Mouse (Mus musculus): ENCODE measurements around the gene Iyd. TPM values are rescaled to one million over a fixed set of nuclear protein-coding genes. Genes with fewer than 3 reads are reported as not detected.
"Not testable (repeated sequence)": the region's sequence is repeated elsewhere in the genome, so short reads cannot be mapped to it uniquely, and the experiment has no call there.

Iyd gene
- 0.55 and 1.3 TPM in 2 replicates for polyA plus RNA-seq (2015; fragmentation: Nextera tagmentation; extraction: Ambion mirVana)

DNA sequence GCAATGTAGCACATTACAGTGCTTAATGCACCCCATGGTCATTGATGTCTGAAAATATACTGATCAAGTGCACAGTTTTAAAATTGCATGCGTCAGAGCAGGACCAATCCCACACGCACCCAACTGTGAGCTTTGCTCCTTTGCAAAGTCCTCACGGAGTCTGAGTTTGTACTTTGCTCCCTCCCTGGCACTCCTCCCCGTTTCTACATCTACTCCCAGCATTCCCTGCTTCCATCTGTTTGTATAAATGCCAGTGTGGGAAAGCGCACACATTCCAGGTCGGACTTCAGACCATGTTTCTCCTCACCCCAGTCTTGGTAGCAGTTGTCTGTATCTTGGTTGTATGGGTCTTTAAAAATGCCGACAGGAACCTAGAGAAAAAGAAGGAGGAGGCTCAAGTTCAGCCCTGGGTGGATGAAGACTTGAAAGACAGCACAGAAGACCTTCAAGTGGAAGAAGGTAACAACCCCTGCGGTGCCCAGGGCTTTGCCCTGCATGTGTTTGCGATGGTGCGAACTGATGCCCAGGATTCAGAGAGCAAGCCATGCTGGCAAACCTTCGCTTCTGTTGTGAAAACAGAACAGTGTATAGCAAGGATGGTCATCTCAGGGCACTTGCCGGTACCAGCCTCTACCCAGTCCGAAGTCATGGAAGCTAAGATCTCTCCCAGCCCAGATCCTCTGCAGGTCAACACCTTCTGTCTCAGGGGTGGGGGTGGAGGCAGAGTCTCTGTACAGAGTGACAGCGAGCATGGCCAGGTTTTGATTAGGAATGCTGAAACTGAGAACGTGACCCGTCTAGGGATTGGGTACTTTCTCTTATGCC, at the start of gene Iyd:
Iyd (plus strand) TSS at position 238 of the 825 bp plus-strand sequence.
- Histone ChIP-seq H3K4me1 (replicated peaks) (no peaks in the 10 kb centered on the region; the same call in 1 of the 2 replicates), H3K4me2 (no peak within 1 kb of the TSS), H3K9ac (no peak within 1 kb of the TSS), H3K9me3 (replicated peaks) (no peaks in the 10 kb centered on the region), H3K27me3 (no peaks in the 10 kb centered on the region), H3K36me3 (no peaks in the 10 kb centered on the region), H3K27ac (no peak within 1 kb of the TSS), H3K4me3 (no peak within 1 kb of the TSS)
- no peak for ATAC-seq (replicated peaks; ENCODE audit: insufficient number of reproducible peaks, insufficient read depth, low FRiP score, low read depth)
- 67% methylated on average over 16 of the region's 16 CpGs for WGBS

DNA sequence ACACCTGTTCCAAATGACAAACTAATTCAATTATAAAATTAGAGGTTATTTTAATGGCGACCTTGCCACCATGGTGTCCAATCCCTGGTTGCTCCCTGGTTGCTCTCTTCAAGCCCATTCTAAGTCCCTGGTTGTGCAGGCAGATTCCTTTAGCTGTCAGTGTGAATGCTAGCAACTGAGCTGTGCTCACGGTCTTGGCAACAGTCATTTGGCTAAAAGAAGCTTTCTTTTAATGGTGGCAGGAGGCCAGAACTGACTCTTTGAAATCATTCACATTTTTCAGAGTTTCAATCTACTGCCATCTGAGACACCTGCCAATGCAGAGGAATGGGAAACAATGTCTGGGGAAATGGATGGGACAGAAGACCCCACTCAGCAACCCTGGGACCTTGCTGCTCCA, 43.2 kb upstream of the Iyd start:
- H3K27ac ChIP-seq: no peak overlapping the region
- H3K4me1 ChIP-seq (replicated peaks): no peaks in the 10 kb centered on the region
- 66% methylated on average over 2 of the region's 2 CpGs for WGBS
- H3K27me3 ChIP-seq: no peaks in the 10 kb centered on the region
- H3K4me2 ChIP-seq: no peak overlapping the region
- ATAC-seq (replicated peaks; ENCODE audit: insufficient number of reproducible peaks, insufficient read depth, low FRiP score, low read depth): no peak
- H3K9me3 ChIP-seq (replicated peaks): no peaks in the 10 kb centered on the region
- no peaks in the 10 kb centered on the region for H3K36me3 ChIP-seq
- no peak overlapping the region for H3K9ac ChIP-seq
- no peak overlapping the region for H3K4me3 ChIP-seq

DNA sequence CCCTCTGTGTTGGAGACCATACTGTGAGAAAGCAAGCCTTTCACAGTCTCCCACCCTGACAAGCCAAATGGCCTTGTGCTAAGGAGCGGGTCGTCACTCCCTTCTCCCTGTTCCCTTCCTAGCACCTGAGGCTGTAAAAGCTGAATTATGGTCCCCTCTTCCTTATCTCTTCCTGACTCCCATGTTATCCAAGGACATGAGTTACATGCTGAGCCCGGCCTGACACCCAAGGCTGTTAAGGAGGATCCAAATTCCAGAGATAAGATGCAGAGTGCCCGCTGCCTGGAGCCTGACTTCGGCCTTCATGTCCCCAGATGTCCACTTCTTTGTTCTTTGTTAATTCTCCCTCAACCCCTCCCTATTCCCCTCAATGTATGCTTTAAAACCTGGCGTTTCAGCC, 39.2 kb upstream of the Iyd start:
- not testable (repeated sequence) for H3K4me3 ChIP-seq; H3K4me1 ChIP-seq (replicated peaks); H3K27me3 ChIP-seq; H3K9ac ChIP-seq; H3K27ac ChIP-seq; H3K36me3 ChIP-seq; H3K4me2 ChIP-seq; H3K9me3 ChIP-seq (replicated peaks); ATAC-seq (replicated peaks; ENCODE audit: insufficient number of reproducible peaks, insufficient read depth, low FRiP score, low read depth)
- WGBS: 58% methylated on average over 6 of the region's 6 CpGs

DNA sequence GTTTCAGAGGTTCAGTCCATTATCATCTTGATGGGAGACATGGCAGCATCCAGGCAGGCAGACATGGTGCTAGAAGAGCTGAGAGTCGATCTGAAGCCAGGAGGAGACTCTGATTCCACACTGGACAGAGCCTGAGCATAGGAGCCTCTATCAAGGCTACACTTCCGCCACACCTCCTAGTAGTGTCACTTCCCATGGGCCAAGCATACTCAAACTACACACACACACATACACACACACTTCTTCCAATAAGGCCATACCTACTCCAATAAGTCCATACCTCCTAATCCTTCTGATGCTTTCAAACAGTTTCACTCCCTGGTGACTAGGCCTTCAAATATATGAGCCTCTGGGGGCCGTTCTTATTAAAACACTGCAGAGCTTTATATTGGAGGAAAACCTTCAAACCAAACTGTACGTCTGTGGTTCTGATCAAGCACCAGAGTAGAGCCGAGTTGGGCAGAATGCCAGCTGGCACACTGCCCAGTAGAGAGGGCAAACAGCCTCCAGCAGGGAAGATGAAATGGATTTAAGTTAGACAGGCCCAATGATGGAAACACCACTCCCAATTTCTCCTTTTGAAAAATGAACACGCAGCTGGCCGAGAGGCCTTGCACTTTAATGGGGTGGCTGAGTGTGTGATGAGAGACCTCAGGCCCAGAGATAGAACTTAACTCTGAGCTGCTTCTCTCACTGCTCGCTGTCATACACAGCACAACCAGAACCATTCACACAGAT, 32.4 kb upstream of the Iyd start:
- H3K4me2 ChIP-seq: no peak overlapping the region
- no peaks in the 10 kb centered on the region for H3K27me3 ChIP-seq
- H3K36me3 ChIP-seq: no peaks in the 10 kb centered on the region
- H3K4me3 ChIP-seq: no peak overlapping the region
- no peak overlapping the region for H3K9ac ChIP-seq
- ATAC-seq (replicated peaks; ENCODE audit: insufficient number of reproducible peaks, insufficient read depth, low FRiP score, low read depth): peak; percentile 63
- WGBS: 35% methylated on average over 8 of the region's 8 CpGs
- peak overlapping the region; percentile 79 for H3K27ac ChIP-seq
- H3K9me3 ChIP-seq (replicated peaks): no peaks in the 10 kb centered on the region
- peaks cover 29% of the 10 kb centered on the region for H3K4me1 ChIP-seq (replicated peaks)

DNA sequence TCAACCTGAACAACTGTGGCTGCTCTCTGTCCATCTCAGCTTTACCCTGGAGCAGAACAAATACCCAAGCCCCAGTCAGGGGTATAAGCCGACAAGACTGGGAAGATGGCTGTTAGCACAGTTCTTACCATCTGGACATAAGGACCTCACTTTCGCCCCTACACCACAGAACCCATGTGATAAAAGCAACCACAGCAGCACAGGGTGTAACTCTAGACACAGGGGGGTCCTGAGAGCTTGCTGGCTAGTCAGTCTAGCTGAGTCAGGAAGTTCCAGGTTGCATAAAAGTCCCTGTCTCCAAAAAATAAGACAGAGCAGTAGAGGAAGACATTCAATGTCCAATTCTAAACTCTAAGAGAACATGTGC, 31.8 kb upstream of the Iyd start:
- no peak overlapping the region for H3K9ac ChIP-seq
- no peak overlapping the region for H3K4me3 ChIP-seq
- H3K36me3 ChIP-seq: no peaks in the 10 kb centered on the region
- no peaks in the 10 kb centered on the region for H3K27me3 ChIP-seq
- H3K4me2 ChIP-seq: no peak overlapping the region
- peak overlapping the region; percentile 79 for H3K27ac ChIP-seq
- H3K4me1 ChIP-seq (replicated peaks): peaks cover 29% of the 10 kb centered on the region
- H3K9me3 ChIP-seq (replicated peaks): no peaks in the 10 kb centered on the region
- WGBS: 48% methylated on average over 2 of the region's 2 CpGs
- ATAC-seq (replicated peaks; ENCODE audit: insufficient number of reproducible peaks, insufficient read depth, low FRiP score, low read depth): no peak

GRCm38 (mm10) chr10:3508746-3509145, 31.3 kb upstream of the Iyd start:
- Histone ChIP-seq H3K27me3 (no peaks in the 10 kb centered on the region), H3K27ac (0 out of 2 replicates have a peak overlapping the region, but pooled peaks have one; percentile 79), H3K9me3 (replicated peaks) (no peaks in the 10 kb centered on the region), H3K4me3 (no peak overlapping the region), H3K4me2 (no peak overlapping the region), H3K4me1 (replicated peaks) (peaks cover 30% of the 10 kb centered on the region), H3K9ac (no peak overlapping the region), H3K36me3 (no peaks in the 10 kb centered on the region)
- no peak for ATAC-seq (replicated peaks; ENCODE audit: insufficient number of reproducible peaks, insufficient read depth, low FRiP score, low read depth)
- 49% methylated on average over 2 of the region's 2 CpGs for whole genome bisulfite sequencing

GRCm38 (mm10) chr10:3509663-3510277, 30.3 kb upstream of the Iyd start:
- Histone ChIP-seq H3K27me3 (no peaks in the 10 kb centered on the region), H3K4me2 (no peak overlapping the region), H3K9ac (no peak overlapping the region), H3K9me3 (replicated peaks) (no peaks in the 10 kb centered on the region), H3K4me3 (no peak overlapping the region), H3K36me3 (no peaks in the 10 kb centered on the region), H3K27ac (peak overlapping the region; percentile 51; the same call in 1 of the 2 replicates), H3K4me1 (replicated peaks) (peaks cover 38% of the 10 kb centered on the region)
- no peak for ATAC-seq (replicated peaks; ENCODE audit: insufficient number of reproducible peaks, insufficient read depth, low FRiP score, low read depth)
- WGBS: 48% methylated on average over 7 of the region's 7 CpGs

DNA sequence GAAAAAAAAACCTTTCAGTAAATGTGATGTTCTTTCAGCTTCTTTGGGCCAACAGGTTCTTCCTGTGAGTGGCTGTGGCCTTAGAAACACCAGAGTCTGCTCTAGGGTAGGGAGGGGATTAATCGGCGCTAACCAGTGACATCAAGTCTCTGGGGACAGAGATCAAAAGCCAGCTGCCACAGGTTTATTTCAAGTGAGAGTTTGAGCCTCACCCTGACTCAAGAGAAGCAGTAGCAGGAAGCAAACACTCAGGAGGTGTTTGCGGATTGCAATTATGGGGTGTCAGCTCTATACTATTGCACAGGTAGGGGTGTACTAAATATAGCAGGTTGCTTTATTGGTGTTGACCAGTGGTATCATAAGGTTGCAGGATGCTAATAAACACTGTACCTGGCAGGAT, 29.6 kb upstream of the Iyd start:
- Histone ChIP-seq H3K36me3 (no peaks in the 10 kb centered on the region), H3K4me3 (no peak overlapping the region), H3K27ac (peak overlapping the region; percentile 51), H3K9ac (no peak overlapping the region), H3K9me3 (replicated peaks) (no peaks in the 10 kb centered on the region), H3K4me1 (replicated peaks) (peaks cover 38% of the 10 kb centered on the region), H3K27me3 (no peaks in the 10 kb centered on the region), H3K4me2 (no peak overlapping the region)
- no peak for ATAC-seq (replicated peaks; ENCODE audit: insufficient number of reproducible peaks, insufficient read depth, low FRiP score, low read depth)
- WGBS: 44% methylated on average over 3 of the region's 3 CpGs

DNA sequence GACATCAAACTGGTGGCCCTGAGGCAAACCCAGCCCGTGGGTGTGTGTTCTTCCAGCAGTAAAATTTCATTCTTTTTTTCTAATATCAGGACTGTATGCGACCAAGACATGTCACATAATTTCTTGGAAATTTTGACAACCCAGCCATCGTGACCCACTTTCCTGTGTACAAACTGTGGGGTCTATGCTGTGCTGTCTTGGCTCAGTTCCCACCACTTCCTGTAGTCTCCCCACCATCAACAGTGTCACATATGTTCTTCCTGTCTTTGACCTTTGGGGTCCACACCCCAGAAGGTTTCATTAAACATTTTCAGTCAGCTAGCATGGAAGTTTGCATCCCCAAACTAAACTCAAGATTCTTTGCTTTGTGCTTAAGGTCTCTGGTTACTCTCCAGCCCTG, 28.6 kb upstream of the Iyd start:
- ATAC-seq (replicated peaks; ENCODE audit: insufficient number of reproducible peaks, insufficient read depth, low FRiP score, low read depth): no peak
- Histone ChIP-seq H3K9me3 (replicated peaks) (no peaks in the 10 kb centered on the region), H3K4me2 (no peak overlapping the region), H3K36me3 (no peaks in the 10 kb centered on the region), H3K27ac (no peak overlapping the region), H3K4me1 (replicated peaks) (peaks cover 38% of the 10 kb centered on the region), H3K27me3 (no peaks in the 10 kb centered on the region), H3K4me3 (no peak overlapping the region), H3K9ac (no peak overlapping the region)
- WGBS: 62% methylated on average over 3 of the region's 3 CpGs

DNA sequence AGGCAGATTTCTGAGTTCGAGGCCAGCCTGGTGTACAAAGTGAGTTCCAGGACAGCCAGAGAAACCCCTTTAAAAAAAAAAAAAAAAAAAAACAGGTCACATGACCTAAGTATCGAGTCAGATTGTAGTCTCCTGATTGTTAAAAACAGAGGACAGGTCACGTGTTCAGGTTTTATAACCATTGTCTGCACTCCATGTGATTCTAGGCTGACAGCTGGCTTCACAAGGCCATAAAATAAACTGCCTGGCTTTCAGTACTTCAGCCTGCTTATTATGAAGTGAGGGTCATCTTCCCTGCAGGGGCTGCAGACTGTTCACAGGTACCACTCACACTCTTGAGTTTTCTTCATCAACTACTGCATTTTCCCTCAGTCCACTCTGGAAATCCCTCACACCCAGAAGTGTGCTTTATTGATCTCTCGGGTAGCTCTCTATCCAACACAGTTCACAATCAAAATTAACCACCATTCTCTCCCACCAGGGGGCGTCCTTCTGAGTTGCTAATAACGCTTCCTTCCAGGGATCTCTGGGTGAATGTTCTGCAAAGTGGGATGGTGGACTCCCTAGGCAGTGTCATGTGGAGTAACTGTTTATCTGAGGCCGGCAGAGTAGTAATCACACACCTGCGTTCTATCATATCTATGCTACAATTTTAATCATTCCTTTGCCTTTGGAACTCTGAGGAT, 27.3 kb upstream of the Iyd start:
- Histone ChIP-seq H3K27ac (no peak overlapping the region), H3K9ac (no peak overlapping the region), H3K4me3 (no peak overlapping the region), H3K36me3 (no peaks in the 10 kb centered on the region), H3K4me1 (replicated peaks) (peaks cover 33% of the 10 kb centered on the region), H3K4me2 (no peak overlapping the region), H3K9me3 (replicated peaks) (no peaks in the 10 kb centered on the region), H3K27me3 (no peaks in the 10 kb centered on the region)
- ATAC-seq (replicated peaks; ENCODE audit: insufficient number of reproducible peaks, insufficient read depth, low FRiP score, low read depth): no peak
- WGBS: 71% methylated on average over 8 of the region's 8 CpGs

GRCm38 (mm10) chr10:3513947-3514346, 26.1 kb upstream of the Iyd start:
- Histone ChIP-seq H3K9ac (no peak overlapping the region), H3K4me1 (replicated peaks) (peaks cover 24% of the 10 kb centered on the region), H3K9me3 (replicated peaks) (no peaks in the 10 kb centered on the region), H3K4me3 (no peak overlapping the region), H3K27ac (no peak overlapping the region), H3K27me3 (no peaks in the 10 kb centered on the region), H3K4me2 (no peak overlapping the region), H3K36me3 (no peaks in the 10 kb centered on the region)
- ATAC-seq (replicated peaks; ENCODE audit: insufficient number of reproducible peaks, insufficient read depth, low FRiP score, low read depth): no peak
- 67% methylated on average over 6 of the region's 6 CpGs for WGBS

Measured in heart, embryonic 15.5 days (tissue).